Mouse (Mus musculus): ENCODE measurements around the gene Tbc1d15. TPM values are rescaled to one million over a fixed set of nuclear protein-coding genes. Genes with fewer than 3 reads are reported as not detected.

Tbc1d15 gene
- polyA plus RNA-seq, 1 experiment from 2014 or later = 35.0 TPM

GRCm38 (mm10) chr10:115284170-115284569 is 32.9 kb upstream of the Tbc1d15 start:
- Histone ChIP-seq H3K4me2 (replicated peaks) (no peak overlapping the region), H3K27me3 (ENCODE audit: control insufficient read depth, insufficient read depth, low read length) (no peaks in the 10 kb centered on the region), H3K27ac (no peak overlapping the region), H3K4me3 (replicated peaks; ENCODE audit: low read length) (no peak overlapping the region), H3K9me3 (ENCODE audit: control insufficient read depth, low read length) (no peaks in the 10 kb centered on the region), H3K36me3 (replicated peaks; ENCODE audit: control insufficient read depth, insufficient read depth) (peaks cover 27% of the 10 kb centered on the region), H3K9ac (no peak overlapping the region), H3K4me1 (replicated peaks; ENCODE audit: control insufficient read depth, insufficient read depth, low read length) (no peaks in the 10 kb centered on the region)
- no peak for ATAC-seq (ENCODE audit: low FRiP score)
- WGBS = 83% methylated on average over 10 of the region's 10 CpGs
- no peak for DNase-seq (ENCODE audit: low spot score)

- H3K36me3 ChIP-seq (replicated peaks; ENCODE audit: control insufficient read depth, insufficient read depth) = peaks cover 5% of the 10 kb centered on the region
- DNase-seq (ENCODE audit: low spot score) (no peak), ATAC-seq (ENCODE audit: low FRiP score) (no peak)
- H3K27ac ChIP-seq = no peak overlapping the region
- no peak overlapping the region for H3K9ac ChIP-seq
- no peaks in the 10 kb centered on the region for H3K4me1 ChIP-seq (replicated peaks; ENCODE audit: control insufficient read depth, insufficient read depth, low read length)
- no peak overlapping the region for H3K4me3 ChIP-seq (replicated peaks; ENCODE audit: low read length)
- H3K27me3 ChIP-seq (ENCODE audit: control insufficient read depth, insufficient read depth, low read length) = no peaks in the 10 kb centered on the region
- H3K9me3 ChIP-seq (ENCODE audit: control insufficient read depth, low read length) = no peaks in the 10 kb centered on the region
- H3K4me2 ChIP-seq (replicated peaks) = no peak overlapping the region
- 94% methylated on average over 10 of the region's 10 CpGs for WGBS
These were observed 30.1 kb upstream of the Tbc1d15 start for GRCm38 (mm10) chr10:115281381-115281780.

GRCm38 (mm10) chr10:115271649-115272048 is 20.4 kb upstream of the Tbc1d15 start:
- no peaks in the 10 kb centered on the region; the same call in 1 of the 2 replicates for H3K9me3 ChIP-seq (ENCODE audit: control insufficient read depth, low read length)
- DNase-seq (ENCODE audit: low spot score) = no peak
- H3K36me3 ChIP-seq (replicated peaks; ENCODE audit: control insufficient read depth, insufficient read depth) = no peaks in the 10 kb centered on the region
- H3K27ac ChIP-seq = no peak overlapping the region
- H3K4me1 ChIP-seq (replicated peaks; ENCODE audit: control insufficient read depth, insufficient read depth, low read length) = no peaks in the 10 kb centered on the region
- H3K4me2 ChIP-seq (replicated peaks) = no peak overlapping the region
- no peak for ATAC-seq (ENCODE audit: low FRiP score)
- H3K4me3 ChIP-seq (replicated peaks; ENCODE audit: low read length) = no peak overlapping the region
- H3K9ac ChIP-seq = no peak overlapping the region
- no peaks in the 10 kb centered on the region for H3K27me3 ChIP-seq (ENCODE audit: control insufficient read depth, insufficient read depth, low read length)
- 60% methylated on average over 5 of the region's 5 CpGs for WGBS

GRCm38 (mm10) chr10:115270612-115271390 is 19.5 kb upstream of the Tbc1d15 start:
- no peak overlapping the region for H3K9ac ChIP-seq
- ATAC-seq (ENCODE audit: low FRiP score) (no peak), DNase-seq (ENCODE audit: low spot score) (no peak)
- no peaks in the 10 kb centered on the region for H3K4me1 ChIP-seq (replicated peaks; ENCODE audit: control insufficient read depth, insufficient read depth, low read length)
- no peak overlapping the region for H3K4me2 ChIP-seq (replicated peaks)
- no peak overlapping the region for H3K4me3 ChIP-seq (replicated peaks; ENCODE audit: low read length)
- H3K27me3 ChIP-seq (ENCODE audit: control insufficient read depth, insufficient read depth, low read length) = no peaks in the 10 kb centered on the region
- 91% methylated on average over 12 of the region's 12 CpGs for WGBS
- no peaks in the 10 kb centered on the region for H3K36me3 ChIP-seq (replicated peaks; ENCODE audit: control insufficient read depth, insufficient read depth)
- no peak overlapping the region for H3K27ac ChIP-seq
- no peaks in the 10 kb centered on the region; the same call in 1 of the 2 replicates for H3K9me3 ChIP-seq (ENCODE audit: control insufficient read depth, low read length)

- Histone ChIP-seq H3K9ac (no peak overlapping the region), H3K4me1 (replicated peaks; ENCODE audit: control insufficient read depth, insufficient read depth, low read length) (no peaks in the 10 kb centered on the region), H3K9me3 (ENCODE audit: control insufficient read depth, low read length) (no peaks in the 10 kb centered on the region), H3K4me3 (replicated peaks; ENCODE audit: low read length) (no peak overlapping the region), H3K36me3 (replicated peaks; ENCODE audit: control insufficient read depth, insufficient read depth) (no peaks in the 10 kb centered on the region), H3K4me2 (replicated peaks) (no peak overlapping the region), H3K27me3 (ENCODE audit: control insufficient read depth, insufficient read depth, low read length) (no peaks in the 10 kb centered on the region), H3K27ac (no peak overlapping the region)
- WGBS = 77% methylated on average over 5 of the region's 5 CpGs
- ATAC-seq (ENCODE audit: low FRiP score) (no peak), DNase-seq (ENCODE audit: low spot score) (no peak)
These were observed 11.8 kb upstream of the Tbc1d15 start for GRCm38 (mm10) chr10:115262926-115263562.

GRCm38 (mm10) chr10:115262261-115262660 is 11.0 kb upstream of the Tbc1d15 start:
- Histone ChIP-seq H3K4me2 (replicated peaks) (no peak overlapping the region), H3K36me3 (replicated peaks; ENCODE audit: control insufficient read depth, insufficient read depth) (no peaks in the 10 kb centered on the region), H3K4me1 (replicated peaks; ENCODE audit: control insufficient read depth, insufficient read depth, low read length) (no peaks in the 10 kb centered on the region), H3K9me3 (ENCODE audit: control insufficient read depth, low read length) (no peaks in the 10 kb centered on the region), H3K9ac (no peak overlapping the region), H3K27ac (no peak overlapping the region), H3K4me3 (replicated peaks; ENCODE audit: low read length) (no peak overlapping the region), H3K27me3 (ENCODE audit: control insufficient read depth, insufficient read depth, low read length) (no peaks in the 10 kb centered on the region)
- no peak for ATAC-seq (ENCODE audit: low FRiP score)
- no peak for DNase-seq (ENCODE audit: low spot score)
- WGBS = 89% methylated on average over 2 of the region's 2 CpGs

GRCm38 (mm10) chr10:115261428-115261827 is 10.2 kb upstream of the Tbc1d15 start:
- H3K4me3 ChIP-seq (replicated peaks; ENCODE audit: low read length) = no peak overlapping the region
- H3K36me3 ChIP-seq (replicated peaks; ENCODE audit: control insufficient read depth, insufficient read depth) = no peaks in the 10 kb centered on the region
- H3K27ac ChIP-seq = no peak overlapping the region
- DNase-seq (ENCODE audit: low spot score) (no peak), ATAC-seq (ENCODE audit: low FRiP score) (no peak)
- H3K4me1 ChIP-seq (replicated peaks; ENCODE audit: control insufficient read depth, insufficient read depth, low read length) = no peaks in the 10 kb centered on the region
- no peak overlapping the region for H3K4me2 ChIP-seq (replicated peaks)
- H3K9ac ChIP-seq = no peak overlapping the region
- WGBS = 91% methylated on average over 3 of the region's 3 CpGs
- no peaks in the 10 kb centered on the region for H3K27me3 ChIP-seq (ENCODE audit: control insufficient read depth, insufficient read depth, low read length)
- H3K9me3 ChIP-seq (ENCODE audit: control insufficient read depth, low read length) = no peaks in the 10 kb centered on the region

- H3K4me2 ChIP-seq (replicated peaks) = no peak overlapping the region
- H3K36me3 ChIP-seq (replicated peaks; ENCODE audit: control insufficient read depth, insufficient read depth) = no peaks in the 10 kb centered on the region
- DNase-seq (ENCODE audit: low spot score) (no peak), ATAC-seq (ENCODE audit: low FRiP score) (no peak)
- no peak overlapping the region for H3K9ac ChIP-seq
- H3K27ac ChIP-seq = no peak overlapping the region
- 85% methylated on average over 5 of the region's 5 CpGs for WGBS
- H3K9me3 ChIP-seq (ENCODE audit: control insufficient read depth, low read length) = no peaks in the 10 kb centered on the region
- no peaks in the 10 kb centered on the region for H3K27me3 ChIP-seq (ENCODE audit: control insufficient read depth, insufficient read depth, low read length)
- peaks cover 5% of the 10 kb centered on the region; the same call in 1 of the 2 replicates for H3K4me1 ChIP-seq (replicated peaks; ENCODE audit: control insufficient read depth, insufficient read depth, low read length)
- H3K4me3 ChIP-seq (replicated peaks; ENCODE audit: low read length) = no peak overlapping the region
These were observed 4.9 kb upstream of the Tbc1d15 start for GRCm38 (mm10) chr10:115256162-115256561.

GRCm38 (mm10) chr10:115253521-115253920 is 2.3 kb upstream of the Tbc1d15 start:
- Histone ChIP-seq H3K27me3 (ENCODE audit: control insufficient read depth, insufficient read depth, low read length) (no peaks in the 10 kb centered on the region), H3K27ac (no peak overlapping the region)
- 91% methylated on average over 3 of the region's 3 CpGs for WGBS

More at GRCm38 (mm10) chr10:115253521-115253920, 2.3 kb upstream of the Tbc1d15 start:
- H3K4me3 ChIP-seq (replicated peaks; ENCODE audit: low read length) = no peak overlapping the region
- DNase-seq (ENCODE audit: low spot score) (no peak), ATAC-seq (ENCODE audit: low FRiP score) (no peak)
- no peaks in the 10 kb centered on the region for H3K36me3 ChIP-seq (replicated peaks; ENCODE audit: control insufficient read depth, insufficient read depth)
- peaks cover 12% of the 10 kb centered on the region for H3K4me1 ChIP-seq (replicated peaks; ENCODE audit: control insufficient read depth, insufficient read depth, low read length)
- H3K4me2 ChIP-seq (replicated peaks) = no peak overlapping the region
- H3K9ac ChIP-seq = no peak overlapping the region
- H3K9me3 ChIP-seq (ENCODE audit: control insufficient read depth, low read length) = no peaks in the 10 kb centered on the region
